Mouse (Mus musculus) cerebellum, postnatal 36 days (tissue): ENCODE results near the gene Ripor1.

Experiments
- DNase-seq, 2 experiments: peaks; one replicate each; pipeline ENCODE4 v3.0.0; 2021 to 2022; ENCODE audit warnings: mixed read lengths in 2 of 2

Gene Ripor1

DNA sequence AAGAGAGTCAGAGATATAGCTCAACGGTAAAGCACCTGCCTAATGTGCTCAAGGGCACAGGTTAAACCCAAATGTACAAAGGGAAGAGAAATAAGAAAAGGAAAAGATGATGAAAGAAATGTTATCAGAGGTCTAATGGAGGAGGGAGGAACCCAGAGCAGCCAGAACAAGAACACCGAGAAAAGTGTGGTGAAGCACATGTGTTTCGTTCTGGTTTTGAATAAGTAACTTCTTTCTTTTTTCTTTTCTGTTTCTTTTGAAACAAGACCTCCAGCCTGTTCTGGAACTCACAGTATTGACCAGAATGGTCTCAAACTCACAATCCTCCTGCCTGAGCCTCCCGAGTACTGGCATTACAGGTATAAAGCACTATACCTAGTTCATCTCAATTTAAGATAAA, 24.3 kb downstream of the Ripor1 start:
- DNase-seq, result no peak

DNA sequence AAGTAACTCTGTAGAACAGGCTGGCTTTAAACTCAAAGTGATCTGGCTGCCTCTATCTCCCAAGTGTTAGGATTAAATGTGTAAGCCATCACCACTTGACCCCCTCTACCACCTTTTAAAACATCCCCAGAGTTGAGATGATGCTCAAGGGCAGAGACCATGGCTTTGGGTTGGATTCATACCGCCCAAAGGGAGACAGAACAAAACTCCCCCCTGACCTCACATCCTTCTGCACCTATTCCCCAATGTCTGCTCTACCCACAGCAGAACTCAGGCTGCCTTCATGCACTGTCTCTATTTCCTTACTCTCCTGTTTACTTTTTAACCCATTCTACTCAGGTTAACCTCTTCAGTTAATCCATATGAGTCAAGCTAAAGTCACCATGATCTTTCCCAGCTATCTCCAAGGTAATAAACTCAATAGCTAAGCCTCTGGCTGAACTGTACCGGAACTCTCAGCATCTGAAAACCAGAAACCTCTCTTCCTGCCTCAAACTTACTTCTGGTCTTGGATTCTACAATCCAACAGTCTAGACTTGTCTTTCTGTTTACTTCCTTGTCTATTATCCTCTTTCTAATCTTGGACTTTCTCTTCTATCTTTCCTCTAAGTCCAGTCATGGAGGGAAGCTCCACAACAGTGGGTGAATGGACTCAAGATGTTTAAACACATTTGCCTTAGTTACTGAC, 29.9 kb downstream of the Ripor1 start:
- no peak for DNase-seq

DNA sequence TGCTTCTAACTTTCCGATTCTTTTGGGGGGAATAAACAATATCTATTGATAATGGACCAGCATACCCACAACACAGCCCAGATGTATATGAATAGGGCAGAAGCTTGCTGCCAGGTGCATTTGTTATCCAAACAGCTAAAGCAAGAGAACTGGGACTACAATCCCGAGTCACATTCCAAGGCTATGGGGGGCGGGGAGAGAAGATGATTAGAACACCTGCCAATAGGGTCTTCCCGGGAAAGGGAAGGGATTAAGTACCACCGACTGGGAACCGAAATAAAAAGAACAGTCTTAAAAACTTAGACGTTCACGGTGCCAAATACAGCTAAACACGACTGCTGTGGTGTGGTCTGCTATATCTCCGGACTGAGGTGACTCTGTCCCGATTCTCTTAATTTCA, 30.4 kb downstream of the Ripor1 start:
- no peak for DNase-seq

DNA sequence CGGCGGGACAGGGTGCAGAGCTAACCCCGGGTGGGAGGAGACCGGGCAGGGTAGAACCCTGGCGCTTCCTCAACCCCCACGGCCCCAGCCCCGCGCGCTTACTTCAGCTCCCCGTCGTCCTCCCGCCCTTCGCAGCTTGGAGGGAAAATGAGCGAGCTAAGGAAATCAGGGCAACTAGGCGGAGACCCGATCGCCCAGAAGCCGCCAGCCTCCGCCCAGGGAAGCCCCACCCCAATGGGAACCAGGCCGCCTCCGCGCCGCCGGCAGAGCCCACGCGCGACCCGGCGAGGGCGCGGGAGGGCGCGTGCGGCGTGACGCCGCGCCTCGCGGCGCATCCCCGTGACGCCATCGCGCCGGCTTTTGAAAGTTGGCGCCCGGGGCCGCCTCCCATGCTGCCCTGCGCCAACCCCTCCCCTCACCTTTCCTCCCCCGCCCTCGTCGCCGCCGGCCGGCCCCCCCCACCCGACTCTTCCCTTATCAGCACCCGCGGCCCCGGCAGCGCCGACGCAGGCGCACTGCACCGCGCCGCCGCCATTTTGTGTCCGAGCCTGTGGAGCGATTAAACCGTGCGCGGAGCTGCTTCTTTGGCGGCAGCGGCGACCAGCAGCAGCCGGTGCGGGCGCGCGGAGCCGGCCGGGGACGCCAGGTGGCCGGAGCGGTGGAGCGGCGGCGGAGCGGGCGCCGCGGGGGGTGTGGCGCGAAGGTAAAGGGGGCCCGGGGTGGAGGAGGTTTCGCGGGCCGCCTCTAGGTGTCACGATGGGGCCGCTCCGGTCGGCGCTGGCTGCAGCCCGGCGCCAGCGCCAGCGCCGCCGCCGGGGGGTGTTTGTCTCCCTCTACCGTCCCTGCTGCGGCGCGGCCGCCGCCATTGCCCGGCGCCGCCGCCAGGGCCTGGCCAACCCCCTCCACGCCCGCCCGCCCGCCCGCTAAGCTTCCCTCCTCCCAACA, 31.2 kb downstream of the Ripor1 start, which contains the start of gene Ctcf:
TSS of gene Ctcf (plus strand) at position 551 of the 945 bp plus-strand sequence.
- DNase-seq, result peak; percentile 92 to 94

DNA sequence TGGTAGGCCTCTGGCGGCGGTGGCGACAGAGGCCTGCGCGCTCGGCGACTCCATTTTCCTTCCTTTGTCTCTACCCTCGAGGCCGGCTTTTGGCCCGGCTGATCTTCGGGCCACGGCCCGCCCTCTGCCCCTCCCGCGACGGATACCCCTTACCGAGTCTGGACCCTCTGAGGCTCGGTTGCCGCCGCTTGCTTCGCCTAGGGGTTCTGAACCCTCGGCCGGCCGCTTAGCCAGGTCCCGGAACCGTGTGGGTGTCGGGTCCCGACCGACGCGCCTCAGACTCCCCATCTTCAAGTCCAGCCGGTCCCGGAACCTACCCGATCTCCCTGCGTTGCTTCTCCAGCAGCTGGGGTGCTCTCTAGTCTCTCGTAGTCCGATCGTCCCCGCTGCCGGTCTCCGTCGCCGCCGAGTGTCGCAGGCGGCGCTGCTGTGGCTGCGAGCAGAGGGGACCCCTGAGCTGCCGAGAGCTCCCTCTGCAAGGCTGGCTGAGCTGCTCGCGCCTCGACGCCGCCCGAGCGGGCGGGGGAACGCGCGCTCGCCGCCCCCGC, 32.0 kb downstream of the Ripor1 start, which contains the start of gene Agrp:
TSS of gene Agrp (minus strand) at position 431 of the 548 bp plus-strand sequence.
- peak in 1 of 2 experiments; percentile 57 for DNase-seq

DNA sequence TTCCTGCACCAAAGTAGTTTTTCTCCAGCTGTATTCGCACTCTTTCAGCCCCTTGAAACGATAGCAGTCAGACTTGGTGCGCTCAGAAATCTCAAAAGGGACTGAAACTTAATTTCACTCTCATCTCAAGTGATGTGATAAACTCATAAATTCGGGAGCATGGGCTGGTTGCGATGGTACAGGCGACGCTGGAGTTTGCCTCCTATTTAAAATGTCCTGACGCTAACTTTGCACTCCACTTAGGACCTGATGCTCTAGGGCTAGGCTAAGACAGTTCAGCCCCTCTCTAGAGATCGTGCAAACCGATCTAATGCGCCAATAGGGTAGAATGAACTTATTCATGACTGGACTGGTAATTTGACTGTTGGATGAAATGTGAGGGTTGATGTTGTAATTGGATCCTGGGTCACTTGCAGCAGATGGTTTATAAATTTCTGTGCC, 32.6 kb downstream of the Ripor1 start:
- no peak for DNase-seq

DNA sequence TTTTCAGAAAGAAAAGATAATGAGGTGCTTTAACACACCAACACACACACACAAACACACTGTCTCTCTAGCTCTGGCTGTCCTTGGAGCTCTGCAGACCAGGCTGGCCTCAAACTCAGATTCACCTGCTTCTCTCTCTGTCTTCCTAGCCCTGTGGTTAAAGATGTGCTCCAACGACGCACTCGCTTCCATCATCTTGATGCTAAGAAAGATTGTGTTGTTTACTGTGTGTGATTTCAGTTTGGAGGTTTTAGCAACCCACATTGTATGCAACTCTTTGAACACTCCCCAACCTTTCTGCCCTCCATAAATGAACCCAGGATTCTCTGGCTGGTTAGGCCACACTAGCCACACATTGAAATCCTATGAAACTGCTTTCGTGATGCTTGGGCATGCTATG, 33.5 kb downstream of the Ripor1 start:
- DNase-seq, result no peak

DNA sequence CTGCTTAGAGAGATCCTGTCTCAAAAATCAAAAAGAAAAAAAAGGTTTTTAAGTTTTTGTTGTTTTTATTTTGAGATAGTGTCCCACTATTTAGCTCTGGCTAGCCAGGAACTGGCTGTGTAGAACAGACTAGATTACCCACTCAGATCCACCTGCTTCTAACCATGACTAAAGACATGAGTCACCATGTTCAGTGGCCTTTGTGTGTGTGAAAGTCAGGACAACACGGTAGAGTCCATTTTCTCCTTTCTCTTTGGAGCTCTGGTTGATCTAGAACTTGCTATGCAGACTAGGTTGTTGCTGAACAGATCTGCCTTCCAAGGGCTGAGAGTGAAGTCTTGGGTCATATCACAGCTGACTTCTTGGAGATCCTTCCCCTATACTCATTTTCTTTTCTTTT, 34.8 kb downstream of the Ripor1 start:
- DNase-seq, result no peak

DNA sequence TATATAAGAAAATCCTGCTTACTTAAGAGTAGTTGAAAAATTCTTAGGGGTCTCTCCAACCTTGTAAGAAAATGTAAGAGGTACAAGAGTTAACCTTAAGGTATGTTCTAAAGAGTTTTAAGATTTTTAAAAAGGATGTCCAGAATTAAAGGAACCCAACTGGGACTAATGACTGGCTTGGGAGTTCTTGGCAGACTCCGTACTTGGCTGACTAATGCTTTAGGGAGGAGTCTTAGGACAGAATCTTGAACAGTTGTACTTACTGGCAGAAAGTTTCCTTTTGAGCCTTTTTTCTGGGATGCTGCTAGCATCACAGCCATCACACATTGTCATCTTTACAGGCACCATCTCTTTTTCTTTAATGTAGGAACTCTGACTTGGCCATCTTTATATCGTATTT, 35.5 kb downstream of the Ripor1 start:
- no peak for DNase-seq

DNA sequence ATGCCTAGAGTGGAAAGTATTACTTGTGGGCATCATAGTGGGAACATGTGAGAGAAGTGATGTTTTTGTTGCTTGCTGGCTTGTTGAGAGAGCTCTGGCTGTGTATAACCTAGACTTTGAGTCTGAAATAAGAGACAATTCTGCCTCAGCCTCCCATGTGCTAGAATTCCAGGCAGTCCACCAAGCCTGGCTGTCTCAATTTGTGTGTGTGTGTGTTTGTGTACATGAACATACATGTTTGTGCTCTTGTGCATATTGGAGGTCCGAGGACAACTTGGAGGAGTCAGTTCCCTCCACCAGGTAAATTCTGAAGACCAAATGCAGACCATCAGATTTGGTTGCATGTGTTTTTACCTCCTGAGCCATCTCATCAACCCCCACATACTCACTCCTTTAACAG, 40.1 kb downstream of the Ripor1 start:
- DNase-seq, result no peak

DNA sequence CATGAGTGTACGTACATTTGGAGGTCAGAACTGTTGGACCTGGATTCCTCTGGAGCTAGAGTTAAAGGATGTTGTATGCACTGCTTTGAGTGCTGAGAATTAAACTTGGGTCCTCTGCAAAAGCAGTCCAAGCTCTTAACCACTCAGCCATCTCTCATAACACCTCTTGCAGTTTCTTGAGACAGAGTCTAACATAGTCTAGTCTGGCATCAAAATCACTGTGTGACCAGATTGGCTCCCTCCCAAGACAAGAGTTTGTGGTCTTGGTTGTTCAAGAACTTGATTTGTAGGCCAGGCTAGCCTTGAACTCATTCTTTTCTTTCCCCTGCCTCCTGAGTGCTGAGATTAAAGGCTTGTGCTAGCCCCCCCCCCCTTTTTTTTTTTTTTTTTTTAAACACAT, 43.9 kb downstream of the Ripor1 start:
- DNase-seq, result no peak

DNA sequence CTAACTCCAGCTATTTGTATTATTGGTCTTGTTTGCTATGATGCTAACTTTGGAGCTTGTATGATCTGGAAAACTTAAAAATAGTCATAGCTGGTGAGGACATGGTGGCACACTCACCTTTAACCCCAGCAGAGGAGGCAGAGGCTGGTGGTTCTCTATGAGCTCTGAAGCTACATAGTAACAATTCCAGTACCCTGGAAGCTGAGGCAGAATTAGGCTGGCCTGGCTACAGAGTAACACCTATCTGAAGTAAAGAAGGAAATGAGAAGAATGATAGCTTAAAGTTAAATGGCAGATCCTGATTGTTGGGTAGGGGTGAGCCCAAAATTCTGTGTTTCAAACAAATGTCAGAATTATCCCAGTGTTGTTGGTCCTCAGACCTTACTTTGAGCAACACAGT, 52.6 kb downstream of the Ripor1 start:
- no peak for DNase-seq

DNA sequence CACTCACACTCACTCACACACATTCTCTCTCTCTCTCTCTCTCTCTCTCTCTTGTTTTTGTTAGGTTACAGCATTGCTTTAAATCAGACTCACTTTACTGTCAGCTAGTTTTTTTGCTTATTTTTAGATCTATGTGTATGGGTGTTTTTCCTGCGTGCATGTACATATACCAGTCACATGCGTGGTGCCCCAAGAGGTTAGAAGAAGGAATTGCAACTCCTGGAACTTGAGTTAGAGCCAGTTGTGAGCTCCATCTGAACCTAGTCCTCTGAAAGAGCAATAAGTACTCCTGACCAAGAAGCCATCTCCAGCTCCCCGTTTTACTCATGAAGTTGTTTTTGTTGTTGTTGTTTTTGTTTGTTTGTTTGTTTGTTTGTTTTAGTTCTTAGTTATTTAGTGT, 56.1 kb downstream of the Ripor1 start:
- DNase-seq, result no peak
